ENCODE assay signal across 11 mouse cellular contexts in the genomic region with DNA sequence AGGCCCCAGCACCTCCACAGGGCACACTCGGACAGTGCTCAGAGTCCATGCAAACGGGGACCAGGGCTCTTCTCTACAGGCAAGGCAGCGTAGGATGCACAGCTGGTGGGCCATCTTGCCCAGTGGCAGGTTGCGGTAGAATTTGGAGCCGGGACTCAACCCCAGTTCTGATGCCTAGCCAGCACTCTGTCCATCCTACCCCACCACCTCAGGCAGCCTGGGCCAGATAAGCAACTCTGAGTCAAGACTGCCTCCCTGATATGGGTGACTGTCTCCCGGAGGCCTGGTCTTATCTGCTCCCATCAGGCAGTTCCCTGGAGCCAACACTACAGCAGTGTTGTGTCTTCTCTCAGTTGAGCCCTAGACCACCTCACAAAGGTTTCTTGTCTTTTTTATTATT. TPM values are rescaled to one million over a fixed set of nuclear protein-coding genes. Genes with fewer than 3 reads are reported as not detected.
DNase-seq lines count a peak whose midpoint lies in the region; ATAC-seq and TF ChIP-seq lines count a peak whose summit lies in the region.
"Had no signal": no experiment of that assay in that cellular context is flagged by ENCODE, and none has a peak within 500 bp of the region (broad histone marks: within the 10 kb centered on the region; RNA-seq: fewer than 3 reads in every experiment).

No protein-coding gene starts in this region.

- 62% methylated on average over 6 of the region's 6 CpGs for WGBS in heart, embryonic 11.5 days (ENCODE audit: insufficient replicate concordance)
- 61% methylated on average over 6 of the region's 6 CpGs for WGBS in bone marrow, adult 2 months

- peak; percentile 65 for TF ChIP-seq POLR2A in bone marrow, adult 2 months (IDR thresholded peaks at IDR 0.05; ENCODE audit: borderline replicate concordance, control insufficient read depth, low read depth, low read length)

- H3K9ac ChIP-seq in heart, embryonic 11.5 days (ENCODE audit: low read depth, low read length) = peak overlapping the region; percentile 70; the same call in 1 of the 2 replicates

- peak; percentile 44; the same call in 1 of the 2 replicates for ATAC-seq in heart, embryonic 11.5 days (replicated peaks; ENCODE audit: insufficient number of reproducible peaks, low FRiP score, low TSS enrichment)
- peak; percentile 58 for ATAC-seq in erythroid progenitor cell, adult 5-6 weeks (replicated peaks; ENCODE audit: low FRiP score, poor library complexity, severe bottlenecking)
- ATAC-seq in megakaryocyte progenitor cell, adult 5-6 weeks (replicated peaks; ENCODE audit: poor library complexity) = peak; percentile 51
- ATAC-seq: intestine, embryonic 16.5 days had no signal

- DNase-seq in heart, postnatal 36 days = no peak
- no peak for DNase-seq in ovary, adult 18-20 months (ENCODE audit: low spot score)
- DNase-seq in urinary bladder, postnatal 14 days (ENCODE audit: low spot score) = no peak
- DNase-seq: kidney, postnatal 4 days; layer of hippocampus, postnatal 36 days; thymus, adult 18-20 months had no signal

- H3K4me2 ChIP-seq in heart, embryonic 11.5 days = peak overlapping the region; percentile 90

- H3K9me3 ChIP-seq in heart, embryonic 11.5 days (replicated peaks; ENCODE audit: control insufficient read depth, low read length) = no peaks in the 10 kb centered on the region

- H3K36me3 ChIP-seq in heart, embryonic 11.5 days (ENCODE audit: control insufficient read depth, insufficient read depth, low read length) = no peaks in the 10 kb centered on the region

- intact Hi-C loops in heart, postnatal 36 days (cut with DNase I) = loop anchor here (10.0 kb wide), 1 partner anchor 142 kb away; a partner anchor contains a TSS

- peak overlapping the region; percentile 75 for H3K27ac ChIP-seq in heart, embryonic 11.5 days (ENCODE audit: low read depth, low read length)
- H3K27ac ChIP-seq in bone marrow, adult 2 months (ENCODE audit: control insufficient read depth, insufficient read depth, low read depth, low read length, poor library complexity) = peak overlapping the region; percentile 82

- H3K4me3 ChIP-seq in heart, embryonic 11.5 days (ENCODE audit: low read depth, low read length) = peak overlapping the region; percentile 93
- H3K4me3 ChIP-seq in bone marrow, adult 2 months (replicated peaks; ENCODE audit: control insufficient read depth, low read depth, low read length) = peak overlapping the region; percentile 87

- no peaks in the 10 kb centered on the region for H3K27me3 ChIP-seq in heart, embryonic 11.5 days (ENCODE audit: control insufficient read depth, insufficient read depth, low read length)

- H3K4me1 ChIP-seq in heart, embryonic 11.5 days (ENCODE audit: control insufficient read depth, insufficient read depth, low read length) = peaks cover 27% of the 10 kb centered on the region
- H3K4me1 ChIP-seq in bone marrow, adult 2 months (ENCODE audit: control insufficient read depth, insufficient read depth, low read length) = peaks cover 8% of the 10 kb centered on the region

- no peak for TF ChIP-seq CTCF in bone marrow, adult 2 months (IDR thresholded peaks at IDR 0.05; ENCODE audit: control insufficient read depth, insufficient read depth, low read length)

RNA-seq across cellular contexts. Expression of a gene that starts 37.2 kb away (rescaled TPM):
- polyA plus RNA-seq in heart, embryonic 11.5 days (2014; fragmentation: Nextera tagmentation; extraction: Ambion mirVana) = 97.0 and 157 TPM in 2 replicates
- 100 to 1,000 TPM in 1 of 2 experiments, 10 to 100 TPM in 1; 99.7 to 113 TPM for total RNA-seq in heart, postnatal 36 days (2021)
- 55.8 and 93.6 TPM in 2 replicates for polyA plus RNA-seq in bone marrow, adult 2 months (2011; ENCODE audit: insufficient read depth, insufficient read length, low replicate concordance, missing spikeins)
- total RNA-seq in erythroid progenitor cell, adult 5-6 weeks (2015; ENCODE audit: low replicate concordance) = 101 and 130 TPM in 2 replicates
- 269 and 272 TPM in 2 replicates for total RNA-seq in erythroid progenitor cell, adult 5-6 weeks (2017; ENCODE audit: low replicate concordance)
- 30.9 and 37.2 TPM in 2 replicates for total RNA-seq in megakaryocyte progenitor cell, adult 5-6 weeks (2015)
- total RNA-seq in megakaryocyte progenitor cell, adult 5-6 weeks (2017) = 86.2 and 116 TPM in 2 replicates
